Mouse (Mus musculus): ENCODE data around the gene Ccdc12. TPM values are rescaled to one million over a fixed set of nuclear protein-coding genes. Genes with fewer than 3 reads are reported as not detected.
A peak's percentile ranks its signal among the peaks of the same experiment; 100 is the strongest.

Gene Ccdc12
- 180 and 200 TPM in 2 replicates for polyA plus RNA-seq (2015; fragmentation: Nextera tagmentation; extraction: Ambion mirVana)

DNA sequence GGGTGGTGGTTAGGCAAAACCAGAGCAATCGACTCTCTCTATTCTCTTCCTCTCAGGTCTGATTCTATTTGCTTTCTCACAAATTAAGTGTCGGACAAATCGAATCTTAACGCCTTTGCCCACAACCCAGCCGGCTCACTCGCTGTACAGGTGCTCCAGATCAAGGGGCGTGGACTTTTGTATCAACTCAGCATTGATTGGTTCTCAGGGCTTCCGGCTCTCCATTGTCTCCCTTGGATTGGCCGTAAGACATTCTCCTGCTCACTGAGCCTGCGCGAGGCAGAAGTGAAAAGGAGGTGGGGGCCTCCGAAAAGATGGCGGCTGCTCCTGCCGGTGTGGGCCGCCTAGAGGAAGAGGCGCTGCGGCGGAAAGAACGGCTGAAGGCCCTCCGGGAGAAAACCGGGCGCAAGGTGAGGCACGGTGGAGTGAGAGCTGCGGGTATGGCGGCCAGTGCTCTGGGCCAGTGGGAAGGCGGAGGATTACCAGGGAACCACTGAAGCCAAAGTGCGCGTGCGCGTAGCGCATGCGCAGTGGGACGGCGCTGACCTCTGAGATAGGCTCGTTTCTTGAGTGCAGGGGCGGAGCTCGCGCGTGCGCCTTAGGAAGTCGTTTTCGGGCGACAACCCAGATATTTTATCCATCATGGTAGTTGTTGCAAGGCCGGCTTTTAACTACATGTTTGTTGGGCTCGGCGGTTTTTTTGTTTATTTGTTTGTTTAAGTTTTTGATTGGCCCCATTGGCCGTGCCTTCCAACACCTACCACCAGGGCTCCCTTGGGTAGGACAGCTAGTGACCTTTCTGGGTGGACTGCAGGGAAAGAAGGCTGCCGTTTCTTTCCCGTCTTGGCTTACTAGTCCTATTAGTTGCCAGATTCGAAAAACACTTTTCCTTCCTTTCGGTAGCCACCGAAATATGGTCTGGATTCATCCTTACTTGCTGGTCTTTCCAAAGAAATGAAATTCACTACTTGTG, at the start of gene Ccdc12:
TSS of gene Ccdc12 (plus strand) at position 255 of the 973 bp plus-strand sequence.
- H3K27me3 ChIP-seq (replicated peaks; ENCODE audit: insufficient read depth, low read length) = no peaks in the 10 kb centered on the region
- TF ChIP-seq CTCF (IDR thresholded peaks at IDR 0.05) (peak; percentile 53), EP300 (IDR thresholded peaks at IDR 0.05) (peak; percentile 11; the same call in 1 of the 2 replicates)
- H3K4me1 ChIP-seq (ENCODE audit: insufficient read depth, low read depth, low read length) = peaks cover 18% of the 10 kb centered on the region; the same call in 1 of the 2 replicates
- ATAC-seq (peak; percentile 85), DNase-seq (ENCODE audit: low spot score) (peak; percentile 99)
- peak within 1 kb of the TSS; percentile 60 for H3K4me3 ChIP-seq (ENCODE audit: low read depth, low read length)
- no peaks in the 10 kb centered on the region for H3K9me3 ChIP-seq (ENCODE audit: low read length)
- 1% methylated on average over 50 of the region's 52 CpGs for WGBS
- H3K27ac ChIP-seq (ENCODE audit: low read length) = peak within 1 kb of the TSS; percentile 91
- H3K4me2 ChIP-seq (replicated peaks; ENCODE audit: low read depth, low read length) = peak within 1 kb of the TSS; percentile 58
- H3K9ac ChIP-seq (replicated peaks; ENCODE audit: low read depth) = peak within 1 kb of the TSS; percentile 61
- no peaks in the 10 kb centered on the region for H3K36me3 ChIP-seq (ENCODE audit: insufficient read depth, low read length)

DNA sequence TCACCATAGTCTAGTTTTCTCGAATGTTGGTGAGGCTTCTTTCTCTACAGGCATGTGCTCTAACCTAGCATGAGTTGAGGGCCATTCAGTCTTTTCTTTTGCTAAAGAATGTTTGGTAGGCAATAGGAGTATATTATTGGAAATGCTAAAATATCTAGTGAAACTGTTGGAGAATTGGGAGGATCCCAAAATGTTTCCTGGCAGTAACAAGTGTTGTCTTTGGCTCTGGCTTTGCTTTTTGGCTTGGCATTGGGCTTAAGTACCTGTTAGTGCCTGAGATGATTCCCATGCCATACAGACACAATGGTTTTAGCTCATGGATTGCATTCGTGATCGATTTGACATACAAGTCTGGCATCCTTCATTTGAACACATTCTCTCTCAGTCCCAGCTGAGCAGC, 44.8 kb upstream of the Ccdc12 start:
- 87% methylated on average over 3 of the region's 3 CpGs for whole genome bisulfite sequencing
- Histone ChIP-seq H3K4me2 (replicated peaks; ENCODE audit: low read depth, low read length) (no peak overlapping the region), H3K4me1 (ENCODE audit: insufficient read depth, low read depth, low read length) (no peaks in the 10 kb centered on the region), H3K9me3 (ENCODE audit: low read length) (no peaks in the 10 kb centered on the region), H3K27me3 (replicated peaks; ENCODE audit: insufficient read depth, low read length) (no peaks in the 10 kb centered on the region), H3K4me3 (ENCODE audit: low read depth, low read length) (no peak overlapping the region), H3K27ac (ENCODE audit: low read length) (no peak overlapping the region), H3K9ac (replicated peaks; ENCODE audit: low read depth) (no peak overlapping the region), H3K36me3 (ENCODE audit: insufficient read depth, low read length) (peaks cover 16% of the 10 kb centered on the region)
- ATAC-seq = no peak
- TF ChIP-seq CTCF (IDR thresholded peaks at IDR 0.05) (no peak), EP300 (IDR thresholded peaks at IDR 0.05) (no peak)
- DNase-seq (ENCODE audit: low spot score) = no peak

DNA sequence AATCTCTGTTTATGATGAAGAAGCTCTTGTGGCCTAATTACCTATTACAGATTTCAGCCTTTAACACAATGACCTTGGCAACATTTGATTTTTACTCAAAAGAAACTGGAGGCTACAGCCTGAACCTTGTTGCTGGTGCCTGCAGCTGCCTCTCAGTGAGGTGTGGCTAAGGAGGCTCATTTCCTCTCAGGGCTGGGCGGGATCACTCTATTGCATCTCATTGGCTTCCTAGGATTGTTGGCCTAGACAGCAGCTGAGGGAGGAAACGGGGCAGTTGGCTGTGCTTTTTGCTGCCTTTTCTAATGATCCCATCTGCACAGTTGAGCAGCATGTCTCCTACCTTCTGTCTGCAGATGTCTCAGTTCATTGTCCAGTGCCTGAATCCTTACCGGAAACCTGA, 39.2 kb upstream of the Ccdc12 start:
- Histone ChIP-seq H3K9ac (replicated peaks; ENCODE audit: low read depth) (no peak overlapping the region), H3K9me3 (ENCODE audit: low read length) (no peaks in the 10 kb centered on the region), H3K4me2 (replicated peaks; ENCODE audit: low read depth, low read length) (no peak overlapping the region), H3K4me1 (ENCODE audit: insufficient read depth, low read depth, low read length) (no peaks in the 10 kb centered on the region), H3K4me3 (ENCODE audit: low read depth, low read length) (no peak overlapping the region), H3K36me3 (ENCODE audit: insufficient read depth, low read length) (peaks cover 24% of the 10 kb centered on the region), H3K27me3 (replicated peaks; ENCODE audit: insufficient read depth, low read length) (no peaks in the 10 kb centered on the region), H3K27ac (ENCODE audit: low read length) (no peak overlapping the region)
- ATAC-seq (no peak), DNase-seq (ENCODE audit: low spot score) (no peak)
- 61% methylated on average over 3 of the region's 3 CpGs for WGBS
- TF ChIP-seq CTCF (IDR thresholded peaks at IDR 0.05) (no peak), EP300 (IDR thresholded peaks at IDR 0.05) (no peak)

DNA sequence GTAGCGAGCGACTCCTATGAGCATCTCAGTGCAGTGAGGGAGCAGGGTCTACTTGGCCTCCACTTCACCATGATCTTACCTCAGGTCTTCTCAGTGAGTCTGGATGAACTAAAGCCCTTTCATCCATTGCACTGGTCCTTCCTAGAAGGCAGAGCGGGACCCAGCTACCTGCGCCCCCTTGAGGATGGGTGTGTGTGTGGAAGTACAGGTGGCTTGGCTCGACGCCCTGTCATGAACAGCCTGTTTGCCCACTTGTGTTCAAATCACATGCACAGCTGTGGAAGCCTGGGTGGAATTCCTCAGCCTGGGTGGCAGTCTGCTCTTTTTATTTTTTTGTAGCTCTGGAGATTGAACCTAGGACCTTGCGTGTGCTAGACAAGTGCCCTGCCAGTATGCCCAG, 36.1 kb upstream of the Ccdc12 start:
- Histone ChIP-seq H3K4me1 (ENCODE audit: insufficient read depth, low read depth, low read length) (peaks cover 8% of the 10 kb centered on the region; the same call in 1 of the 2 replicates), H3K4me2 (replicated peaks; ENCODE audit: low read depth, low read length) (no peak overlapping the region), H3K9ac (replicated peaks; ENCODE audit: low read depth) (no peak overlapping the region), H3K36me3 (ENCODE audit: insufficient read depth, low read length) (peaks cover 24% of the 10 kb centered on the region), H3K4me3 (ENCODE audit: low read depth, low read length) (no peak overlapping the region), H3K27ac (ENCODE audit: low read length) (no peak overlapping the region), H3K9me3 (ENCODE audit: low read length) (no peaks in the 10 kb centered on the region), H3K27me3 (replicated peaks; ENCODE audit: insufficient read depth, low read length) (no peaks in the 10 kb centered on the region)
- 67% methylated on average over 7 of the region's 7 CpGs for WGBS
- DNase-seq (ENCODE audit: low spot score) = peak; percentile 87
- peak; percentile 13 for ATAC-seq
- TF ChIP-seq EP300 (IDR thresholded peaks at IDR 0.05) = no peak
- peak; percentile 73 for TF ChIP-seq CTCF (IDR thresholded peaks at IDR 0.05)

DNA sequence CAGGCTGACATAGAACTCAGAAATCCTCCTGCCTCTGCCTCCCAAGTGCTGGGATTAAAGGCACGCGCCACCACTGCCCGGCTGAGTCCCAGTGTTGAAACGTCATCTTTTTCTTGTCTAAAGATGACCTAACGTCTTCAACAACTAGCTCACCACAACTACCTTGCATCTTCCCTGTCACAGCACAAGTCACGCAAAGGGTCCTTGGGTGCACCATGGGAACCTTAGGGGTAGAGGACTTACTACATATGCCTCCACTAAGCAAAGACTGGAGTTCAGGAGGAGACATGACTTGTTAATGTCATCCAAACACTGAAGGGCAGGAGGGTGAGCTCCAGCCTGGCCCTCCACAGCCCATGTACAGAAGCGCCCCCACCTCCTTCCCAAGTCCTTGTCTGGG, 35.6 kb upstream of the Ccdc12 start:
- Histone ChIP-seq H3K4me2 (replicated peaks; ENCODE audit: low read depth, low read length) (no peak overlapping the region), H3K27ac (ENCODE audit: low read length) (no peak overlapping the region), H3K9me3 (ENCODE audit: low read length) (no peaks in the 10 kb centered on the region), H3K9ac (replicated peaks; ENCODE audit: low read depth) (no peak overlapping the region), H3K36me3 (ENCODE audit: insufficient read depth, low read length) (peaks cover 24% of the 10 kb centered on the region), H3K27me3 (replicated peaks; ENCODE audit: insufficient read depth, low read length) (no peaks in the 10 kb centered on the region), H3K4me1 (ENCODE audit: insufficient read depth, low read depth, low read length) (peaks cover 10% of the 10 kb centered on the region; the same call in 1 of the 2 replicates), H3K4me3 (ENCODE audit: low read depth, low read length) (no peak overlapping the region)
- whole genome bisulfite sequencing = 94% methylated on average over 7 of the region's 7 CpGs
- TF ChIP-seq CTCF (IDR thresholded peaks at IDR 0.05) = no peak
- no peak for TF ChIP-seq EP300 (IDR thresholded peaks at IDR 0.05)
- ATAC-seq (no peak), DNase-seq (ENCODE audit: low spot score) (no peak)

DNA sequence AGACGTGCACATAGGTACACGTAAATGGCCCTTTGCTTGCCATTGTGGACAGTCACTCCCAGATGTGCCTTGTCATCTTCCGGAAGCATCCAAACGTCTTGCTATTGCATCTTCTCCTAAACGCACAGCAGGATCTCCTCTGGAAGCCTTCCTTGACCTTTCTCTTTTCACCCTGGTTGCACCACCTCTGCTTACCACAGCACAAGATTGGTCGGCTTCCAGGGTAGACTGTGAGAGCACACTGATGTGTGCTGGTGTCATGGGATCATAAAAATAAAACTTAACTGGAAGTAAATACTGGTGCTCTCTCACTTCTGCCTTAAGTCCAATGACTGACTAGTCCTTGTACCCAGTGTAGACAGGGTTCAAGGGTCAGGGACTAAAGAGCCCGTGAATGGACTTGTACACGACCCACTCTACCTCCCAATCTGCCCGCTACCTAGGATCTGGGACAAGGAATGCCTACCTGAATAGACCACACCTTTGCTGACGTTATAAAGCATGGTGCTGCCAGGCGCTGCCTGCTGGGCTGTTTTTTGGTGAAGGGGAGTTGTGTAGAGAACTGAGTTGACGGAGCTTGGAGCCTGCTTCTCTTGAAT, 33.6 kb upstream of the Ccdc12 start:
- H3K4me2 ChIP-seq (replicated peaks; ENCODE audit: low read depth, low read length) = no peak overlapping the region
- H3K9ac ChIP-seq (replicated peaks; ENCODE audit: low read depth) = no peak overlapping the region
- peaks cover 24% of the 10 kb centered on the region for H3K36me3 ChIP-seq (ENCODE audit: insufficient read depth, low read length)
- no peaks in the 10 kb centered on the region for H3K27me3 ChIP-seq (replicated peaks; ENCODE audit: insufficient read depth, low read length)
- peak; percentile 16 for DNase-seq (ENCODE audit: low spot score)
- no peaks in the 10 kb centered on the region for H3K9me3 ChIP-seq (ENCODE audit: low read length)
- no peak for ATAC-seq
- H3K4me3 ChIP-seq (ENCODE audit: low read depth, low read length) = no peak overlapping the region
- H3K27ac ChIP-seq (ENCODE audit: low read length) = no peak overlapping the region
- WGBS = 70% methylated on average over 12 of the region's 12 CpGs
- TF ChIP-seq CTCF (IDR thresholded peaks at IDR 0.05) = no peak
- no peak for TF ChIP-seq EP300 (IDR thresholded peaks at IDR 0.05)
- H3K4me1 ChIP-seq (ENCODE audit: insufficient read depth, low read depth, low read length) = peaks cover 10% of the 10 kb centered on the region; the same call in 1 of the 2 replicates

Data from lung, postnatal 0 days (tissue).